Mouse (Mus musculus): Measurements from ENCODE around the gene A930004D18Rik. TPM values are rescaled to one million over a fixed set of nuclear protein-coding genes. Genes with fewer than 3 reads are reported as not detected.

The A930004D18Rik gene
- polyA plus RNA-seq, 1 experiment from 2014 or later = 9.4 TPM

- Histone ChIP-seq H3K9me3 (ENCODE audit: control insufficient read depth, low read length) (no peaks in the 10 kb centered on the region), H3K4me1 (replicated peaks; ENCODE audit: control insufficient read depth, insufficient read depth) (peaks cover 3% of the 10 kb centered on the region; the same call in 1 of the 2 replicates), H3K27me3 (ENCODE audit: control insufficient read depth, insufficient read depth, low read length) (no peaks in the 10 kb centered on the region), H3K27ac (replicated peaks) (peak overlapping the region; percentile 100), H3K4me2 (replicated peaks; ENCODE audit: low read depth) (peak overlapping the region; percentile 86), H3K9ac (ENCODE audit: low read length) (peak overlapping the region; percentile 99), H3K4me3 (ENCODE audit: low read depth, low read length) (peak overlapping the region; percentile 89), H3K36me3 (ENCODE audit: control insufficient read depth, insufficient read depth, low read length) (no peaks in the 10 kb centered on the region)
- ATAC-seq (ENCODE audit: low FRiP score, low TSS enrichment) = peak; percentile 67
- under 1% methylated on average over 35 of the region's 85 CpGs for WGBS
- DNase-seq (ENCODE audit: low spot score) = peak; percentile 83
- TF ChIP-seq CTCF (IDR thresholded peaks at IDR 0.05; ENCODE audit: low read depth) (no peak), EP300 (optimal IDR thresholded peaks at IDR 0.05) (no peak)
Observed at GRCm38 (mm10) chr2:18064941-18065707, 27.6 kb upstream of the A930004D18Rik start.

GRCm38 (mm10) chr2:18064356-18064858 lies 26.9 kb upstream of the A930004D18Rik start:
- H3K4me3 ChIP-seq (ENCODE audit: low read depth, low read length) = peak overlapping the region; percentile 89
- H3K4me1 ChIP-seq (replicated peaks; ENCODE audit: control insufficient read depth, insufficient read depth) = peaks cover 3% of the 10 kb centered on the region; the same call in 1 of the 2 replicates
- ATAC-seq (ENCODE audit: low FRiP score, low TSS enrichment) (peak; percentile 97), DNase-seq (ENCODE audit: low spot score) (peak; percentile 94)
- peak overlapping the region; percentile 99 for H3K9ac ChIP-seq (ENCODE audit: low read length)
- no peaks in the 10 kb centered on the region for H3K27me3 ChIP-seq (ENCODE audit: control insufficient read depth, insufficient read depth, low read length)
- TF ChIP-seq CTCF (IDR thresholded peaks at IDR 0.05; ENCODE audit: low read depth) = no peak
- no peak for TF ChIP-seq EP300 (optimal IDR thresholded peaks at IDR 0.05)
- WGBS = 1% methylated on average over 15 of the region's 58 CpGs
- no peaks in the 10 kb centered on the region for H3K36me3 ChIP-seq (ENCODE audit: control insufficient read depth, insufficient read depth, low read length)
- peak overlapping the region; percentile 100 for H3K27ac ChIP-seq (replicated peaks)
- H3K4me2 ChIP-seq (replicated peaks; ENCODE audit: low read depth) = peak overlapping the region; percentile 86
- no peaks in the 10 kb centered on the region for H3K9me3 ChIP-seq (ENCODE audit: control insufficient read depth, low read length)

- Histone ChIP-seq H3K9ac (ENCODE audit: low read length) (peak overlapping the region; percentile 99), H3K4me3 (ENCODE audit: low read depth, low read length) (peak overlapping the region; percentile 89), H3K4me2 (replicated peaks; ENCODE audit: low read depth) (peak overlapping the region; percentile 86), H3K9me3 (ENCODE audit: control insufficient read depth, low read length) (no peaks in the 10 kb centered on the region), H3K4me1 (replicated peaks; ENCODE audit: control insufficient read depth, insufficient read depth) (peaks cover 3% of the 10 kb centered on the region; the same call in 1 of the 2 replicates), H3K27ac (replicated peaks) (peak overlapping the region; percentile 100), H3K27me3 (ENCODE audit: control insufficient read depth, insufficient read depth, low read length) (no peaks in the 10 kb centered on the region), H3K36me3 (ENCODE audit: control insufficient read depth, insufficient read depth, low read length) (no peaks in the 10 kb centered on the region)
- peak; percentile 65 for ATAC-seq (ENCODE audit: low FRiP score, low TSS enrichment)
- under 1% methylated on average over 18 of the region's 18 CpGs for WGBS
- DNase-seq (ENCODE audit: low spot score) = no peak
- peak; percentile 41; the same call in 1 of the 2 replicates for TF ChIP-seq CTCF (IDR thresholded peaks at IDR 0.05; ENCODE audit: low read depth)
- TF ChIP-seq EP300 (optimal IDR thresholded peaks at IDR 0.05) = no peak
Observed at GRCm38 (mm10) chr2:18063763-18064251, 26.3 kb upstream of the A930004D18Rik start.

GRCm38 (mm10) chr2:18060396-18060795 lies 22.9 kb upstream of the A930004D18Rik start:
- H3K4me3 ChIP-seq (ENCODE audit: low read depth, low read length) = no peak overlapping the region
- H3K9ac ChIP-seq (ENCODE audit: low read length) = no peak overlapping the region
- no peak overlapping the region for H3K27ac ChIP-seq (replicated peaks)
- H3K4me1 ChIP-seq (replicated peaks; ENCODE audit: control insufficient read depth, insufficient read depth) = no peaks in the 10 kb centered on the region
- no peak for TF ChIP-seq EP300 (optimal IDR thresholded peaks at IDR 0.05)
- no peak for TF ChIP-seq CTCF (IDR thresholded peaks at IDR 0.05; ENCODE audit: low read depth)
- 93% methylated on average over 1 of the region's 1 CpGs for WGBS
- H3K4me2 ChIP-seq (replicated peaks; ENCODE audit: low read depth) = no peak overlapping the region
- H3K36me3 ChIP-seq (ENCODE audit: control insufficient read depth, insufficient read depth, low read length) = no peaks in the 10 kb centered on the region
- ATAC-seq (ENCODE audit: low FRiP score, low TSS enrichment) (no peak), DNase-seq (ENCODE audit: low spot score) (no peak)
- no peaks in the 10 kb centered on the region for H3K9me3 ChIP-seq (ENCODE audit: control insufficient read depth, low read length)
- H3K27me3 ChIP-seq (ENCODE audit: control insufficient read depth, insufficient read depth, low read length) = no peaks in the 10 kb centered on the region

- no peaks in the 10 kb centered on the region for H3K36me3 ChIP-seq (ENCODE audit: control insufficient read depth, insufficient read depth, low read length)
- ATAC-seq (ENCODE audit: low FRiP score, low TSS enrichment) (no peak), DNase-seq (ENCODE audit: low spot score) (no peak)
- TF ChIP-seq CTCF (IDR thresholded peaks at IDR 0.05; ENCODE audit: low read depth) (no peak), EP300 (optimal IDR thresholded peaks at IDR 0.05) (no peak)
- no peak overlapping the region for H3K4me3 ChIP-seq (ENCODE audit: low read depth, low read length)
- no peak overlapping the region for H3K9ac ChIP-seq (ENCODE audit: low read length)
- H3K9me3 ChIP-seq (ENCODE audit: control insufficient read depth, low read length) = no peaks in the 10 kb centered on the region
- 86% methylated on average over 1 of the region's 1 CpGs for WGBS
- H3K4me2 ChIP-seq (replicated peaks; ENCODE audit: low read depth) = no peak overlapping the region
- no peaks in the 10 kb centered on the region for H3K4me1 ChIP-seq (replicated peaks; ENCODE audit: control insufficient read depth, insufficient read depth)
- no peaks in the 10 kb centered on the region for H3K27me3 ChIP-seq (ENCODE audit: control insufficient read depth, insufficient read depth, low read length)
- H3K27ac ChIP-seq (replicated peaks) = no peak overlapping the region
Observed at GRCm38 (mm10) chr2:18059891-18060290, 22.4 kb upstream of the A930004D18Rik start.

- 76% methylated on average over 2 of the region's 2 CpGs for WGBS
- Histone ChIP-seq H3K9me3 (ENCODE audit: control insufficient read depth, low read length) (no peaks in the 10 kb centered on the region), H3K4me2 (replicated peaks; ENCODE audit: low read depth) (no peak overlapping the region), H3K27me3 (ENCODE audit: control insufficient read depth, insufficient read depth, low read length) (no peaks in the 10 kb centered on the region), H3K36me3 (ENCODE audit: control insufficient read depth, insufficient read depth, low read length) (no peaks in the 10 kb centered on the region), H3K27ac (replicated peaks) (no peak overlapping the region), H3K4me1 (replicated peaks; ENCODE audit: control insufficient read depth, insufficient read depth) (no peaks in the 10 kb centered on the region), H3K9ac (ENCODE audit: low read length) (no peak overlapping the region), H3K4me3 (ENCODE audit: low read depth, low read length) (no peak overlapping the region)
- DNase-seq (ENCODE audit: low spot score) (no peak), ATAC-seq (ENCODE audit: low FRiP score, low TSS enrichment) (no peak)
- TF ChIP-seq EP300 (optimal IDR thresholded peaks at IDR 0.05) = no peak
- TF ChIP-seq CTCF (IDR thresholded peaks at IDR 0.05; ENCODE audit: low read depth) = no peak
Observed at GRCm38 (mm10) chr2:18059063-18059462, 21.5 kb upstream of the A930004D18Rik start.

Measured in stomach, postnatal 0 days (tissue).